Mouse (Mus musculus) liver, adult 2 months (tissue): ENCODE measurements at regions not wholly inside any gene's neighbourhood (a gene's known extent, or its start where the extent isn't known, plus 50 kb on each side); places are given as distances from the start of the nearest gene placed in this dataset.

Source experiments
- DNase-seq: peaks from one replicate; pipeline ENCODE4 v3.0.0-alpha.2; 2011; ENCODE audit warnings: low read depth, low spot score; ENCODE audit errors: extremely low read depth
- H3K27ac ChIP-seq: fragments of 200-500 bp; replicated peaks from 2 replicates; pipeline ENCODE4 v1.5.1; 2012; ENCODE audit warnings: low read depth, mild to moderate bottlenecking, control low read depth, inconsistent platforms, low read length; ENCODE audit not compliant: insufficient read depth
- H3K27me3 ChIP-seq: fragments of 200-500 bp; 2 replicates; pipeline ENCODE4 v1.6.1; 2012; ENCODE audit warnings: mild to moderate bottlenecking, moderate library complexity, low read length, inconsistent platforms; ENCODE audit not compliant: control insufficient read depth, insufficient read depth
- H3K36me3 ChIP-seq: fragments of 200-500 bp; 2 replicates; pipeline ENCODE4 v1.6.1; 2012; ENCODE audit warnings: low read length, inconsistent platforms; ENCODE audit not compliant: control insufficient read depth, insufficient read depth
- H3K4me1 ChIP-seq: fragments of 200-500 bp; 2 replicates; pipeline ENCODE4 v1.6.1; 2011; ENCODE audit warnings: low read length; ENCODE audit not compliant: control insufficient read depth, insufficient read depth
- H3K4me3 ChIP-seq: fragments of 200-500 bp; 2 replicates; pipeline ENCODE4 v1.5.1; 2011; ENCODE audit warnings: low read depth, mild to moderate bottlenecking, control low read depth, low read length, moderate library complexity; ENCODE audit not compliant: insufficient read depth
- H3K79me2 ChIP-seq: fragments of 200-500 bp; 2 replicates; pipeline ENCODE4 v1.6.1; 2012; ENCODE audit warnings: inconsistent platforms, mild to moderate bottlenecking, low read length, moderate library complexity; ENCODE audit not compliant: control insufficient read depth, insufficient read depth
- H3K9ac ChIP-seq: fragments of 200-500 bp; 2 replicates; pipeline ENCODE4 v1.6.1; 2012; ENCODE audit warnings: low read depth, mild to moderate bottlenecking, control low read depth, inconsistent platforms, low read length
- CTCF ChIP-seq: fragments of 200-500 bp; IDR thresholded peaks from 2 replicates; pipeline ENCODE4 v1.5.1; 2011; ENCODE audit warnings: low read depth, low read length, control low read depth
- POLR2A ChIP-seq: fragments of 200-500 bp; IDR thresholded peaks from 2 replicates; pipeline ENCODE4 v1.6.1; 2011; ENCODE audit warnings: low read length, control low read depth; ENCODE audit not compliant: insufficient read depth; ENCODE audit errors: extremely low read depth
- WGBS: fragments of 180-500 bp; shearing (Covaris S2); methylation state at CpG from one replicate; pipeline ENCODE4 v1.1.7; 2018; 5-methylcytosine and 5-hydroxymethylcytosine counted together

- Histone ChIP-seq H3K79me2 (no peaks in the 10 kb centered on the region), H3K36me3 (no peaks in the 10 kb centered on the region), H3K27ac (no peak overlapping the region), H3K4me3 (no peak overlapping the region), H3K4me1 (no peaks in the 10 kb centered on the region), H3K9ac (no peak overlapping the region), H3K27me3 (no peaks in the 10 kb centered on the region)
- no peak for TF ChIP-seq POLR2A
- TF ChIP-seq CTCF = no peak
- no peak for DNase-seq
- WGBS = 76% methylated on average over 1 of the region's 1 CpGs
These were observed 425.5 kb upstream of the Agtr1b start for GRCm38 (mm10) chr3:20792503-20792902.

GRCm38 (mm10) chr3:20777883-20778282 lies 410.9 kb upstream of the Agtr1b start:
- Histone ChIP-seq H3K27me3 (no peaks in the 10 kb centered on the region), H3K27ac (no peak overlapping the region), H3K79me2 (no peaks in the 10 kb centered on the region), H3K36me3 (no peaks in the 10 kb centered on the region), H3K4me3 (no peak overlapping the region), H3K4me1 (no peaks in the 10 kb centered on the region), H3K9ac (no peak overlapping the region)
- no peak for DNase-seq
- TF ChIP-seq CTCF (no peak), POLR2A (no peak)

- Histone ChIP-seq H3K4me3 (no peak overlapping the region), H3K9ac (no peak overlapping the region), H3K79me2 (no peaks in the 10 kb centered on the region), H3K27me3 (no peaks in the 10 kb centered on the region), H3K36me3 (no peaks in the 10 kb centered on the region), H3K4me1 (no peaks in the 10 kb centered on the region), H3K27ac (no peak overlapping the region)
- WGBS = 90% methylated on average over 2 of the region's 2 CpGs
- TF ChIP-seq POLR2A (no peak), CTCF (no peak)
- no peak for DNase-seq
These were observed 410.0 kb upstream of the Agtr1b start for GRCm38 (mm10) chr3:20776964-20777304.

- WGBS = 90% methylated on average over 4 of the region's 4 CpGs
- Histone ChIP-seq H3K27ac (no peak overlapping the region), H3K9ac (no peak overlapping the region), H3K4me1 (no peaks in the 10 kb centered on the region), H3K36me3 (no peaks in the 10 kb centered on the region), H3K27me3 (no peaks in the 10 kb centered on the region), H3K4me3 (no peak overlapping the region), H3K79me2 (no peaks in the 10 kb centered on the region)
- no peak for DNase-seq
- no peak for TF ChIP-seq CTCF
- TF ChIP-seq POLR2A = no peak
These were observed 409.4 kb upstream of the Agtr1b start for GRCm38 (mm10) chr3:20776128-20776963.

GRCm38 (mm10) chr3:20734302-20734701 lies 367.3 kb upstream of the Agtr1b start:
- DNase-seq = peak; percentile 5
- Histone ChIP-seq H3K9ac (no peak overlapping the region), H3K27ac (no peak overlapping the region), H3K79me2 (no peaks in the 10 kb centered on the region), H3K4me1 (no peaks in the 10 kb centered on the region), H3K27me3 (no peaks in the 10 kb centered on the region), H3K4me3 (no peak overlapping the region), H3K36me3 (no peaks in the 10 kb centered on the region)
- TF ChIP-seq CTCF = no peak
- no peak for TF ChIP-seq POLR2A
- 40% methylated on average over 3 of the region's 3 CpGs for WGBS

GRCm38 (mm10) chr3:20732005-20732404 lies 365.0 kb upstream of the Agtr1b start:
- no peak for DNase-seq
- H3K9ac ChIP-seq = no peak overlapping the region
- H3K4me1 ChIP-seq = no peaks in the 10 kb centered on the region
- H3K27ac ChIP-seq = no peak overlapping the region
- H3K27me3 ChIP-seq = no peaks in the 10 kb centered on the region
- no peaks in the 10 kb centered on the region for H3K36me3 ChIP-seq
- no peak overlapping the region for H3K4me3 ChIP-seq
- H3K79me2 ChIP-seq = no peaks in the 10 kb centered on the region
- no peak for TF ChIP-seq CTCF
- no peak for TF ChIP-seq POLR2A
